Mouse (Mus musculus) kidney, adult 2 months (tissue): ENCODE measurements at regions not wholly inside any gene's neighbourhood (a gene's known extent, or its start where the extent isn't known, plus 50 kb on each side); places are given as distances from the start of the nearest gene placed in this dataset.

Experiments used
- CTCF ChIP-seq: fragments of 200-500 bp; conservative IDR thresholded peaks from 2 replicates; pipeline ENCODE4 v1.5.1; 2011; ENCODE audit warnings: low read depth, mild to moderate bottlenecking, control low read depth, low read length, moderate library complexity, mixed read lengths; ENCODE audit not compliant: insufficient read depth, insufficient read length
- POLR2A ChIP-seq: fragments of 200-500 bp; IDR thresholded peaks from one replicate; pipeline ENCODE4 v1.6.1; 2011; ENCODE audit warnings: low read depth, low read length, control low read depth

DNA sequence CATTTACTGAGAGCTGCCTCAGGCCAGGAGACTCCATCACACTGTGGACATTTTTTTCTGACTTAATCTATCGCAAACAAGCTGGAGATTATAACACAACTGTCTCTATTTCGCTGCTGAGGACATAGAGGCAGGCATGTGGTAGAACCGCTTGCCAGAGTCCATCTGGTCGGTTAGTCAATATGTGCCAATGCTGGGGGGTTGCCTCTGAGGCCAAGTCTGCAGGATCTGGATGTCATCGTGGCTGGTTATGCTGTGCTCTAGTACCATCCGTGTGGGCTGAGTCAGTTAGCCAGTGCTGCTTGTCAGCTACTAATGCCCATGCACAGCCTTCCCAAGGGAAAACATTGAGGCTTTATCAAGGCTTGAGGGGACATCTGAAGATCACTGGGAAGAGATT is 237.1 kb upstream of the Zdhhc25 start:
- no peak for TF ChIP-seq CTCF
- no peak for TF ChIP-seq POLR2A
